8 mouse cellular contexts compared by ENCODE assay signal in the genomic region with DNA sequence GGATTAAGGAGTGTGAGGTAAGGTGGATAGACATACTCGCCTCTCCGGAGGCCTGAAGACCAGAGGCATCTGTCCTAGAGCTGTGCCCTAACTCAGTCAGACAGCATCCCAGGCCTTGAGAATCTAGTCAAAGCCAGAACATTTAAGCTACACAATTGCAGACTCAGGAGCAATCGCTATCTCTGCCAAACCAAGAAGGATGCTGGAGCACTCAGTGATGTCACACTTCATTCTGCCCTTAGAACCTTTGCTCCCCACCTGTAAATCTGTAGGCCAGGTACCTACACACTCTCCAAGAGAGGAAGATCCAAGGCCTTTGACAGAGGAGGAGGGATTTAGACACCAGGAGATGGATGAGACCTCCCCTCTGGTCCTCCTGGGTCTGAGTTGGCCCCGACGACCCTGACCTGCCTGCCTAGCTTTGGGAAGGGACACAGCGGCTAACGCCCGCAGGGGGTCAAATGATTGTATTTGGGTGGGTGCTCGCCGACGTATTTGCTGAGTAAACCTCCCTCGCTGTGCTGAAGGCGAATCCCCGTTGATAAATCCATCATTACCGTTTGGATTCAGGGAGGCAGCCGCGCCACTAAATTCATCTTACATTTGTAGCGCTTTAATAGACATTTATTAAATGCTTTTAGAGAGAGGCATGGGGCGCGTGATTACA. TPM values are rescaled to one million over a fixed set of nuclear protein-coding genes. Genes with fewer than 3 reads are reported as not detected.
DNase-seq lines count a peak whose midpoint lies in the region; ATAC-seq lines count a peak whose summit lies in the region.

No protein-coding gene starts in this region.

- peak overlapping the region; percentile 22; the same call in 1 of the 2 replicates for H3K4me3 ChIP-seq in heart, embryonic 10.5 days
- no peak overlapping the region for H3K4me3 ChIP-seq in embryonic facial prominence, embryonic 12.5 days
- peak overlapping the region; percentile 73 for H3K4me3 ChIP-seq in hindbrain, embryonic 14.5 days (replicated peaks; ENCODE audit: low read length)
- H3K4me3 ChIP-seq in midbrain, embryonic 13.5 days (replicated peaks) = peak overlapping the region; percentile 62

- H3K4me1 ChIP-seq in heart, embryonic 10.5 days = peaks cover 44% of the 10 kb centered on the region
- peaks cover 60% of the 10 kb centered on the region for H3K4me1 ChIP-seq in embryonic facial prominence, embryonic 12.5 days
- peaks cover 66% of the 10 kb centered on the region for H3K4me1 ChIP-seq in hindbrain, embryonic 14.5 days (replicated peaks; ENCODE audit: control insufficient read depth, insufficient read depth, low read length)
- peaks cover 67% of the 10 kb centered on the region for H3K4me1 ChIP-seq in midbrain, embryonic 13.5 days (replicated peaks)

- H3K9me3 ChIP-seq in heart, embryonic 10.5 days = no peaks in the 10 kb centered on the region
- H3K9me3 ChIP-seq in embryonic facial prominence, embryonic 12.5 days = no peaks in the 10 kb centered on the region
- H3K9me3 ChIP-seq in hindbrain, embryonic 14.5 days (ENCODE audit: control insufficient read depth, low read length) = no peaks in the 10 kb centered on the region
- H3K9me3 ChIP-seq in midbrain, embryonic 13.5 days = no peaks in the 10 kb centered on the region

- peak overlapping the region; percentile 82 for H3K4me2 ChIP-seq in embryonic facial prominence, embryonic 12.5 days (replicated peaks)
- peak overlapping the region; percentile 72 for H3K4me2 ChIP-seq in hindbrain, embryonic 14.5 days (replicated peaks)
- H3K4me2 ChIP-seq in midbrain, embryonic 13.5 days (replicated peaks) = peak overlapping the region; percentile 75

- H3K36me3 ChIP-seq in heart, embryonic 10.5 days = no peaks in the 10 kb centered on the region
- H3K36me3 ChIP-seq in embryonic facial prominence, embryonic 12.5 days = no peaks in the 10 kb centered on the region
- no peaks in the 10 kb centered on the region for H3K36me3 ChIP-seq in hindbrain, embryonic 14.5 days (replicated peaks; ENCODE audit: control insufficient read depth, insufficient read depth)
- no peaks in the 10 kb centered on the region for H3K36me3 ChIP-seq in midbrain, embryonic 13.5 days

- WGBS in heart, embryonic 10.5 days = 12% methylated on average over 20 of the region's 20 CpGs
- WGBS in embryonic facial prominence, embryonic 12.5 days = 18% methylated on average over 20 of the region's 20 CpGs
- WGBS in hindbrain, embryonic 14.5 days = 9% methylated on average over 20 of the region's 20 CpGs
- WGBS in midbrain, embryonic 13.5 days = 5% methylated on average over 20 of the region's 20 CpGs

- H3K27me3 ChIP-seq in heart, embryonic 10.5 days (ENCODE audit: insufficient read depth, poor library complexity, severe bottlenecking) = peaks cover 77% of the 10 kb centered on the region
- peaks cover 32% of the 10 kb centered on the region for H3K27me3 ChIP-seq in embryonic facial prominence, embryonic 12.5 days
- H3K27me3 ChIP-seq in hindbrain, embryonic 14.5 days (ENCODE audit: control insufficient read depth, insufficient read depth, low read length) = peaks cover 49% of the 10 kb centered on the region
- H3K27me3 ChIP-seq in midbrain, embryonic 13.5 days = peaks cover 80% of the 10 kb centered on the region

- peak; percentile 69 for DNase-seq in heart, embryonic 10.5 days (ENCODE audit: low spot score)
- no peak for DNase-seq in heart, adult 8-10 months (ENCODE audit: low spot score)
- DNase-seq in hindbrain, embryonic 14.5 days (ENCODE audit: low spot score) = no peak
- DNase-seq in left cerebral cortex, adult 8-10 months (ENCODE audit: low spot score in 2 of 2) = no peak
- no peak for DNase-seq in cerebellum, adult 18-20 months
- DNase-seq in layer of hippocampus, postnatal 14 days (ENCODE audit: low spot score in 2 of 2) = no peak

- H3K27ac ChIP-seq in heart, embryonic 10.5 days = peak overlapping the region; percentile 79
- peak overlapping the region; percentile 98 for H3K27ac ChIP-seq in embryonic facial prominence, embryonic 12.5 days
- H3K27ac ChIP-seq in hindbrain, embryonic 14.5 days = peak overlapping the region; percentile 96
- peak overlapping the region; percentile 96 for H3K27ac ChIP-seq in midbrain, embryonic 13.5 days

- peak overlapping the region; percentile 52; the same call in 1 of the 2 replicates for H3K9ac ChIP-seq in embryonic facial prominence, embryonic 12.5 days
- H3K9ac ChIP-seq in hindbrain, embryonic 14.5 days = peak overlapping the region; percentile 92
- peak overlapping the region; percentile 83 for H3K9ac ChIP-seq in midbrain, embryonic 13.5 days (replicated peaks)

- ATAC-seq in embryonic facial prominence, embryonic 12.5 days (ENCODE audit: insufficient number of reproducible peaks, insufficient read depth, low FRiP score, low TSS enrichment) = 0 out of 2 replicates have a peak, but pooled peaks have one; percentile 29
- no peak for ATAC-seq in hindbrain, embryonic 14.5 days (ENCODE audit: low FRiP score)
- 0 out of 2 replicates have a peak, but pooled peaks have one; percentile 4 for ATAC-seq in midbrain, embryonic 13.5 days

RNA-seq across cellular contexts. Expression of a gene that starts 19.5 kb away (rescaled TPM):
- polyA plus RNA-seq in heart, embryonic 10.5 days (2016; fragmentation: Nextera tagmentation; extraction: Ambion mirVana) = 16.2 and 48.0 TPM in 2 replicates
- total RNA-seq in heart, adult 8-10 months (2022) = 10 to 100 TPM; 12.5 to 23.1 (median 20.3) TPM
- 96.9 and 99.0 TPM in 2 replicates for polyA plus RNA-seq in embryonic facial prominence, embryonic 12.5 days (2016; fragmentation: Nextera tagmentation; extraction: Ambion mirVana)
- polyA plus RNA-seq in hindbrain, embryonic 14.5 days (2014; fragmentation: Nextera tagmentation; extraction: Ambion mirVana) = 105 and 127 TPM in 2 replicates
- polyA plus RNA-seq in midbrain, embryonic 13.5 days (2015; fragmentation: Nextera tagmentation; extraction: Ambion mirVana) = 132 and 143 TPM in 2 replicates
- 10 to 100 TPM; 20.1 to 32.6 (median 27.2) TPM for total RNA-seq in left cerebral cortex, adult 8-10 months (2022)
- total RNA-seq in layer of hippocampus, postnatal 14 days (2021) = 10 to 100 TPM; 46.4 to 51.8 TPM
